Mouse (Mus musculus) testis, adult 2 months (tissue): ENCODE results near the gene Sugct. TPM values are rescaled to one million over a fixed set of nuclear protein-coding genes. Genes with fewer than 3 reads are reported as not detected.

ENCODE experiments used
- H3K27ac ChIP-seq: fragments of 200-500 bp; 2 replicates; pipeline ENCODE4 v1.5.1; 2012; ENCODE audit warnings: low read depth, low read length; ENCODE audit not compliant: control insufficient read depth, insufficient read depth
- H3K27me3 ChIP-seq: fragments of 200-500 bp; 2 replicates; pipeline ENCODE4 v1.6.1; 2012; ENCODE audit warnings: mild to moderate bottlenecking, low read length, moderate library complexity; ENCODE audit not compliant: control insufficient read depth, insufficient read depth
- H3K36me3 ChIP-seq: fragments of 200-500 bp; 2 replicates; pipeline ENCODE4 v1.6.1; 2012; ENCODE audit warnings: mild to moderate bottlenecking, low read length; ENCODE audit not compliant: control insufficient read depth, insufficient read depth
- H3K4me1 ChIP-seq: fragments of 200-500 bp; 2 replicates; pipeline ENCODE4 v1.6.1; 2012; ENCODE audit warnings: low read length; ENCODE audit not compliant: control insufficient read depth, insufficient read depth
- H3K4me3 ChIP-seq: fragments of 200-500 bp; 2 replicates; pipeline ENCODE4 v1.5.1; 2012; ENCODE audit warnings: low read depth, mild to moderate bottlenecking, low read length, moderate library complexity, mixed read lengths; ENCODE audit not compliant: control insufficient read depth
- CTCF ChIP-seq: fragments of 200-500 bp; IDR thresholded peaks from 2 replicates; pipeline ENCODE4 v1.5.1; 2012; ENCODE audit warnings: low read depth, mild to moderate bottlenecking, inconsistent platforms, low read length, moderate library complexity; ENCODE audit not compliant: control insufficient read depth, insufficient read depth, insufficient replicate concordance
- POLR2A ChIP-seq: fragments of 200-500 bp; IDR thresholded peaks from 2 replicates; pipeline ENCODE4 v1.6.1; 2012; ENCODE audit warnings: low read depth, mild to moderate bottlenecking, inconsistent platforms, low read length, moderate library complexity; ENCODE audit not compliant: control insufficient read depth
- polyA plus RNA-seq: library from polyadenylated mRNA; depleted of rRNA; stranded (reverse); fragments of >200 nt; gene quantifications from 2 replicates; pipeline ENCODE4 v1.2.3, GENCODE M21; 2012

The Sugct gene
- polyA plus RNA-seq, 1 experiment: 1.2 TPM

DNA sequence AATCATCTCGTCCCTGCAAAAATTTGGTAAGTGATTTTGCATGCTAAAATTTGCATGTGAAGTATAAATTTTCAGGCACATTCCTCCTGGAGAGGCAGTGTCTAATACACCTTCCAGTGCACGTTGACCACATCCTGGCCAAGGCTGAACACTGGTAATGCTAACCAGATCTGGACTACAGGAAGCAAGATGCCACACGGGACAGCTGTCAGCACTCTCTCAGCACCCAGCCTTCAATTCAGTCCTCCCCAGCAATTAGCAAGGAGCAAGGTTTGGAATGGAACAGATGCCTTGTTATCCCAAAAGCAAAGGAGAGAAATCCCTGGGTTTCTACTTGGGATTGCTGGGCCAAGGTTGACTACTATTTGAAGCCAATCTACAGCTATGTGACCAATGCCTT, 529.4 kb downstream of the Sugct start:
- Histone ChIP-seq H3K4me1 (no peaks in the 10 kb centered on the region), H3K27ac (no peak overlapping the region)
- TF ChIP-seq CTCF (no peak), POLR2A (no peak)

DNA sequence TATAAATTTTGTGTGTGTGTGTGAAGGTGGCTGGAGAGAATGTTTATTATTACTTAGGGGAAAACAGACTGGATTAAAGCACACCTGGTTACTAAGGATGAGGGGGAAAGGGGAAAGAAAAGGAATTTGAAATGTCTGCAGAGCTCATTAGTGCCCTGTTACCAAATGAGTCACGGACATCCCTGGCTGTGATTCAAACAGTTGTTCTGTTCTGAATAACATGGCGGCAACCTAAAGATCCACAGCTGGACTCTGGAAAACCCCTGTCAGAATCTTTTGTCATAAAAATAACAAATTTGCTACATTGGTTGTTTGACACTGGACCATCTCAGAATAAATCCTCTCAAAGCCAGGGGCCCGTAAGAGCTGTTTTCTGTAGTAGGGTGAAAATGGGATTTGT, 530.6 kb downstream of the Sugct start:
- Histone ChIP-seq H3K27me3 (no peaks in the 10 kb centered on the region), H3K36me3 (no peaks in the 10 kb centered on the region), H3K27ac (no peak overlapping the region), H3K4me1 (no peaks in the 10 kb centered on the region), H3K4me3 (no peak overlapping the region)
- TF ChIP-seq CTCF (no peak), POLR2A (no peak)

More for the DNA sequence above, 529.4 kb downstream of the Sugct start:
- no peaks in the 10 kb centered on the region for H3K27me3 ChIP-seq
- no peaks in the 10 kb centered on the region for H3K36me3 ChIP-seq
- no peak overlapping the region for H3K4me3 ChIP-seq

DNA sequence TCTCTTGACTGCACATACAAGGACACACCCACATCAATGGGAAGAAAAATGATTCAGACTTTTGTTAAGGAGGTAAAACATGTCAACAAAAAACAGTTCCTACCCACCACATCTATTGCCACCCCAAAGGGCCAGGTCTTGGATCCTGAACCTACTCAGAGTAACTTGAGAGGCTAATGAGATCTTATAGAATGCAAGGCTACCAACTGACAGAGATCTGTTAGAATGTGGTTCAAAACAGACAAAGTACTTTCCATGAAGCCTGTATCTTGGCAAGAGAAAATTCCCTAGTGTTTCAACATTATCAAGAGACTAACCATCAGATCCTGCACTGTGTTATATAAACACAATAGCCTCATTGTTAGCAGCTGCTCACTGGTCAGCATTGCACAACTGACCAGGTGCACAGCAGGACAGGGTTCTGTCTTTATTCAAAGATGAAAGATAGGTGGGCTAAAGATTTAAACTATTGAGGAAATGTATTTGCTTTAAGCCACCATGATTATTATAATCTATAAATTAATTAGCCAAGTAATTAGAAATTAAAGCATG, 548.8 kb downstream of the Sugct start:
- TF ChIP-seq CTCF (no peak), POLR2A (no peak)
- Histone ChIP-seq H3K36me3 (no peaks in the 10 kb centered on the region), H3K27ac (no peak overlapping the region), H3K27me3 (no peaks in the 10 kb centered on the region), H3K4me1 (no peaks in the 10 kb centered on the region), H3K4me3 (no peak overlapping the region)

DNA sequence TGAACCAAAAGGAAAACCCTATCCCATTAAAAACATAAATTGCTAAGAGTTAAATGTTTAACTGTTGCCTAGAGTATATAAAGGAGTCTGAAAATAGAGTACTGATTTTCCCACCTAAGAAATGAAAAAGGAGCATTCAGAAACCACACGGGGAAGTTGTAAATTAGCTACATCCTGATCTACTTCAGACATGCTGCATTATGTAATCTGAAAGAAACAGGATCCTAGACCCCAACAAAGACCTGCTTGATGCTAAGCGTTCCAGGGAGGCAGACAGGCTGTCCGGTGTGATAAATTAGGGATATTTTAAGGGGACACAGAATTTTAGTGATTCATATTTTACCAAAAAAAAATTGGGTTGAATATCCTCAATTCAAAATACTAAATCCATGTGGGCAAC, 579.3 kb downstream of the Sugct start:
- no peak for TF ChIP-seq CTCF
- no peak for TF ChIP-seq POLR2A
- Histone ChIP-seq H3K36me3 (no peaks in the 10 kb centered on the region), H3K27me3 (no peaks in the 10 kb centered on the region), H3K4me3 (no peak overlapping the region), H3K4me1 (no peaks in the 10 kb centered on the region), H3K27ac (no peak overlapping the region)

DNA sequence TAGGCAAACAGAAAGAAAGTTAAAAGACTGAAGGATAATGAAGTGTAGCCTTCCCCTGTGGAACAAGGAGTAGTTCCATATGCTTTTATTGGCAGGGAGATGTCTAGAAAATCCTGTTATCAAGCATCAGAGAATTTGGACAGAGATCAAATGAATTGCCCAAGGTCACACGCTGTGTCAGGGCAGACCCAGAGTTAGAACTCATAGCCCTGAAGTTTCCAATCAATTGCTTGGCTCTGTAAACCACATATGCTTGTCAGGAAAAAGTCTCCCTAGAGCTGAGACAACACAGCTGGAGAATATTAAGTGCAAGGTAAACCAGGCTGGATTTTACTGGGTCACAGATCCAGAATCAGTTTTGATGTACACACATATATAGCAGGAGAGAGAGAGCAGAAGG, 593.0 kb downstream of the Sugct start:
- no peaks in the 10 kb centered on the region for H3K27me3 ChIP-seq
- no peak overlapping the region for H3K4me3 ChIP-seq
- no peak overlapping the region for H3K27ac ChIP-seq
- TF ChIP-seq CTCF: no peak
- no peak for TF ChIP-seq POLR2A
- H3K4me1 ChIP-seq: no peaks in the 10 kb centered on the region
- H3K36me3 ChIP-seq: no peaks in the 10 kb centered on the region

DNA sequence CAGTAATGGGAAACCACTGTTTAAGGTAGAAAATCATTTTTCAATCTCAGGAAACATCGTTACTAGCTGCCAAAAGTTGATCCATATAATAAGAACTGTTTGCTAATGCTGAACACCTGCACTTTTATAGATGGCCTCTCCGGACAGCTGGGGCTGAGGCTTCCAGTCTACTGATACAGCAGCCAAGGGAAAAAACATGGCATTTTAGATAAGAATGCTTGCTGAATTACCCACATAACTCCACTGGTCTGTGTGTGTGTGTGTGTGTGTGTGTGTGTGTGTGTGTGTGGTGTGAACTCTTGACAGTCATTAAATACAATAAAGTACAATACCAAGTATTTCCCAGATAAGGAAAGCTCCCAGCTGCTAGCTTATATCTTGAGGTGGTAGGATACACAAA, 608.8 kb downstream of the Sugct start:
- Histone ChIP-seq H3K27ac (no peak overlapping the region), H3K4me1 (no peaks in the 10 kb centered on the region), H3K27me3 (no peaks in the 10 kb centered on the region), H3K36me3 (no peaks in the 10 kb centered on the region), H3K4me3 (no peak overlapping the region)
- TF ChIP-seq POLR2A (no peak), CTCF (no peak)

DNA sequence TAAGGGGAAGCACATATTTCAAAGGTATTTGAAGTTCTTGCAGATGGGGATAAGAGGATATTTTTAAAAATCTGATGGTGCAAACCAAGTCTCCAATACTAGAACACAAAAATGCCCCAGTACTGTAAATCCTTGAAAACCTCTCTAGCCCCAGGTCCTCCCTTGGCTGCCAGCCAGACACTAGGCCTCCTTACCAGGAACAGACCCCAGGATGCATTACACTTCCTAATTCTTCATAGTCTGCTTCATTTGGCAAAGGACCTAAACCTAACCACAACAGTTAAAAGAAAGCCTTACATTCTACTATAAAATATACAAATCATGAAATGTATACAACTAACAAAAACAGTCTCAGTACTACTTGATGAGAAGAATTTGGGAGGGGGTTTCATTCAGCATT, 609.2 kb downstream of the Sugct start:
- Histone ChIP-seq H3K27me3 (no peaks in the 10 kb centered on the region), H3K4me1 (no peaks in the 10 kb centered on the region)

More for the DNA sequence above, 609.2 kb downstream of the Sugct start:
- no peaks in the 10 kb centered on the region for H3K36me3 ChIP-seq
- no peak overlapping the region for H3K4me3 ChIP-seq
- TF ChIP-seq POLR2A (no peak), CTCF (no peak)
- no peak overlapping the region for H3K27ac ChIP-seq
